Comparison of ENCODE assay signal across 23 mouse cellular contexts in the genomic region with DNA sequence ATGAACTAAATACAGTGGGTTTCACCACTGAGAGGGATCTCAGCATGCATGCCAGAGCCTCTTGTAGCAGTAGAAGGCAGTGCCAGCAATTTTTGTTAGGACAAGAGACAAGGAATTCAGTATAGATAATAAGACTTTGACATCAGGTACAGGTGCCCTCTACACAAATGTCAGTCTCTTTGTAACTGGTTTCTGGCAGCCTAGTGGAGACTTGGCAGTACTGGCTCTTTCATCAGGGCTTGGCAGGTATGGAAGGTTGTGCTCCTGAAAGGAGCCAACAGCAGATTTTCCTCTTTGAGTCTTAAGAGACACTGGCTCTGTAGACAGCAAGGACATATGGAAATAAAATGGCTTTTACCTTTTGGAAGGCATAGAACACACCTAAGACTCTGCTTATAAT.
DNase-seq lines count a peak whose midpoint lies in the region; ATAC-seq lines count a peak whose summit lies in the region.
"Had no signal": no experiment of that assay in that cellular context is flagged by ENCODE, and none has a peak within 500 bp of the region (broad histone marks: within the 10 kb centered on the region; RNA-seq: fewer than 3 reads in every experiment).

No protein-coding gene starts in this region.

- DNase-seq in heart, adult 8-10 months (ENCODE audit: low spot score), result peak; percentile 15
- DNase-seq in cerebellum, adult 18-20 months, result peak; percentile 29 to 47
- DNase-seq in cerebellum, postnatal 10 days, result peak; percentile 76 to 78
- peak; percentile 6 to 22 for DNase-seq in heart, postnatal 14 days
- no peak for DNase-seq in left cerebral cortex, postnatal 10 days (ENCODE audit: extremely low spot score in 1 of 2, low spot score in 2 of 2)
- DNase-seq in embryo, embryonic 10 days (ENCODE audit: low spot score), result no peak
- DNase-seq in lung, postnatal 25 days (ENCODE audit: low spot score), result no peak
- DNase-seq: adrenal gland, adult 8-10 months; B cell, adult 2 months; kidney, adult 2 months; kidney, postnatal 10 days; left cerebral cortex, postnatal 4 days had no signal

- intact Hi-C loops in heart, postnatal 14 days (cut with DNase I), result no loop called here
- intact Hi-C loops in left cerebral cortex, postnatal 10 days (cut with DNase I), result no loop called here

- H3K4me2 ChIP-seq in heart, embryonic 12.5 days, result no peak overlapping the region
- H3K4me2 ChIP-seq: forebrain, embryonic 13.5 days; hindbrain, embryonic 13.5 days; limb, embryonic 15.5 days; liver, embryonic 15.5 days; neural tube, embryonic 15.5 days had no signal

- no peaks in the 10 kb centered on the region for H3K36me3 ChIP-seq in heart, embryonic 12.5 days
- H3K36me3 ChIP-seq: G1E; hindbrain, embryonic 13.5 days; limb, embryonic 15.5 days; liver, embryonic 15.5 days; midbrain, embryonic 10.5 days; neural tube, embryonic 15.5 days had no signal

- ATAC-seq in heart, embryonic 12.5 days (ENCODE audit: insufficient number of reproducible peaks, low FRiP score), result no peak
- ATAC-seq: forebrain, embryonic 13.5 days; Patski had no signal

- H3K27ac ChIP-seq in heart, embryonic 12.5 days (ENCODE audit: poor library complexity, severe bottlenecking), result no peak overlapping the region
- H3K27ac ChIP-seq: forebrain, embryonic 13.5 days; hindbrain, embryonic 13.5 days; left cerebral cortex, adult 2 months; limb, embryonic 15.5 days; liver, embryonic 15.5 days; midbrain, embryonic 10.5 days; neural tube, embryonic 15.5 days had no signal

- H3K4me3 ChIP-seq in heart, embryonic 12.5 days, result no peak overlapping the region
- H3K4me3 ChIP-seq: forebrain, embryonic 13.5 days; hindbrain, embryonic 13.5 days; left cerebral cortex, adult 2 months; limb, embryonic 15.5 days; liver, embryonic 15.5 days; midbrain, embryonic 10.5 days; neural tube, embryonic 15.5 days had no signal

- H3K9me3 ChIP-seq in heart, embryonic 12.5 days (replicated peaks), result no peaks in the 10 kb centered on the region
- H3K9me3 ChIP-seq: forebrain, embryonic 13.5 days; G1E; hindbrain, embryonic 13.5 days; limb, embryonic 15.5 days; liver, embryonic 15.5 days; midbrain, embryonic 10.5 days; neural tube, embryonic 15.5 days had no signal

- H3K4me1 ChIP-seq in heart, embryonic 12.5 days (replicated peaks), result no peaks in the 10 kb centered on the region
- H3K4me1 ChIP-seq: forebrain, embryonic 13.5 days; hindbrain, embryonic 13.5 days; limb, embryonic 15.5 days; liver, embryonic 15.5 days; midbrain, embryonic 10.5 days; neural tube, embryonic 15.5 days had no signal

- no peak overlapping the region for H3K9ac ChIP-seq in heart, embryonic 12.5 days
- H3K9ac ChIP-seq: forebrain, embryonic 13.5 days; hindbrain, embryonic 13.5 days; limb, embryonic 15.5 days; liver, embryonic 15.5 days; neural tube, embryonic 15.5 days had no signal

- H3K27me3 ChIP-seq in heart, embryonic 12.5 days (replicated peaks), result no peaks in the 10 kb centered on the region
- H3K27me3 ChIP-seq: CH12.LX; forebrain, embryonic 13.5 days; hindbrain, embryonic 13.5 days; limb, embryonic 15.5 days; liver, embryonic 15.5 days; neural tube, embryonic 15.5 days; Patski had no signal

Comparison
In these comparisons a context has a peak if more than half of its experiments do, and no peak if none do; other contexts are left out.
1. DNase-seq: peak in heart, adult 8-10 months (single experiment), cerebellum, adult 18-20 months (2 of 2), cerebellum, postnatal 10 days (2 of 2) and heart, postnatal 14 days (2 of 2); none in left cerebral cortex, postnatal 10 days (0 of 2), embryo, embryonic 10 days (single experiment) and lung, postnatal 25 days (single experiment).